Mouse (Mus musculus) CD4-positive helper T cell, adult 2 months (primary cell): ENCODE results near the gene Clcn6.

Experiments
- DNase-seq: peaks from one replicate; pipeline ENCODE4 v3.0.0-alpha.2; 2012; ENCODE audit warnings: low read depth, missing footprints, low spot score

Clcn6 gene

DNA sequence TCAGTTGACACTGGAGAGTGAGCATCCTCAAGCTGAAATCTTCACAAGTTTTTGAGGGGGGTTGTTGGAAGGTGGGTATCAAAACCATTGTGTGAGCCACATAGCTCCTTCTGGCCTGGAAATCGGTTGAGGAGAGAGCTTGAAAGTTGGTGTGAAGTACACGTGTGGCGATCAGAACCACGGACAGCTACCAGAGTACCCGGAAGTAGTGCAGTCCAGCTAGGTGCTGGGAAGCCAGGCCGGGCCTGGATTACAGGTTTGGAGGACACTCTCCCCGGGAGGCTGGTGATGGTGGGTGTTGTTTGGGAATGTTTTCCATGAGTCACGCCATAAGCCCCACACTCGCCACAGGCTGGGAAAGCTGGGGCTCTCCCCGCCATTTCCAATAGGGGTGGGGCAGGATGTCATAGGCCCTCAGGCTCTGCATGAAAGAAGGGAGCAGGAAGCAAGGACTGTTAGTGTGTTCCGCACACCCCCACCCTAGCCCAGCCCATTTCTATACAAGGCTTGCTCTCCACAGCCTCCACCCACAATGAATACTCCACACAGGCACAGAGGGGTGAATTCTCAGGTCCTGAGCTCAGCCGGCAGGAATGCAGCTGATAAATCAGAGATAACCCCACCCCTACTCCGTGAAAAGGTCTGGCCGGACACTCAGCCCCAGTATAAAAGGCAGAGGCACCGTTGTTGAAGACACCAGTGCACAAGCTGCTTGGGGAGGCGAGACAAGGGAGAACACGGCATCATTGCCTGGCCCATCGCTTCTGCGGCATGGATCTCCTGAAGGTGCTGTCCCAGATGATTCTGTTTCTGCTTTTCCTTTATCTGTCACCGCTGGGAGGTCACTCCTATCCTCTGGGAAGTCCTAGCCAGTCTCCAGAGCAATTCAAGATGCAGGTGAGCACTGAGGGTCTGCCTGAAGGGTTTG is 53.2 kb downstream of the Clcn6 start, which contains the start of gene Nppb:
TSS of gene Nppb (plus strand) at position 584 of the 928 bp plus-strand sequence.
- peak; percentile 9 for DNase-seq

DNA sequence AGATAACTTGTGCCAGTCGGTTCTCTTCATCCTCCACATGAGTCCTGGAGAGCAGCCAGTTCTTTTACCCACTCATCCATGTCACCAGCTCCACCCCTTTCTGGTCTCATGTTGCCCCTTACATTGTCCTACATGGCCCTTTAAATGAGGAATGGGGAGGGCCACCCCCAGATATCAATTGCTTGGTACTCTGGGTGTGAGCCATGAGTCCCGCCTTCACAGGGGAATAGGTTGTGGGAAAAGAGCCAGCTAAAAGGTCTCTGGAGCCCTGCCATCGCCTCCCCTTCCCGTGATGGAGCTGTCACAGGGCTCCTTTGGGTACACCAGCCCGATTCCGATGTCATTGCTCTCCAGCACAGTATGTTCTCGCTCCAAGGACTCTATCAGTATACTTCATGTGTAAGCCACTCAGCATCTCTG is 59.2 kb downstream of the Clcn6 start:
- no peak for DNase-seq

DNA sequence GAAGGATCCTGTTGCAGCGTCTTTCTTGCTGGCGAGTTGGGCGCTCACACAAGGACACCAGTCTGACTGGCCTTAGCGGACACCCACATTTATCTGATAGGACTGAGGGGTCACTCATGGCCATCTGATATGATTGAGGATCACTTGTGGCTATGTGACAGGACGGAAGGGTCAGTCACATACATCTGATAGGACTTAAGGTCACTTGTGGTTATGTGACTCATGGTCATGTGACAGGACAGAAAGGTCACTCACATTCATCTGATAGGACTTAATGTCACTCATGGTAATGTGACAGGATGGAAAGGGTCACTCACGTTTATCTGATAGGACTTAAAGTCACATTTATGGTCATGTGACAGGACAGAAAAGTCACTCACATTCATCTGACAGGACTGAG is 60.2 kb downstream of the Clcn6 start:
- no peak for DNase-seq

DNA sequence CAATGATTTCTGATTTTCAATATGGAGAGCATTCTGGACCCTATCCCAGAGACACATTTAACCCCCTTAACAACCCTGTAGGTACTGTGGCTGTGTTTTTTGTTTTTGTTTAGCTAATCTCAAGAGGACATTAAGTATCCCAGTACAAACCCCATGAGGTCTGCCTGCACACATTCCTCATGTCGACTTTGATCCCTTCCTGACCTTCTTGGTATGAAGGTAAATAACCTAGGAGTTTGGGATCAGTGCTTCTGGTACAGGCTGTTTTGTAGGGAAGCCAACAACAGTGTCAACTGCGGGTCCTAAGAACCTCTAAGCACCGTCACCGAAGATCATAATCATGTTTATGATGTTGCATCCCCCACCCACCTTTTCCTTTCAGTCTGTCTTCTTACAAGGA is 60.9 kb downstream of the Clcn6 start:
- DNase-seq, result peak; percentile 19

DNA sequence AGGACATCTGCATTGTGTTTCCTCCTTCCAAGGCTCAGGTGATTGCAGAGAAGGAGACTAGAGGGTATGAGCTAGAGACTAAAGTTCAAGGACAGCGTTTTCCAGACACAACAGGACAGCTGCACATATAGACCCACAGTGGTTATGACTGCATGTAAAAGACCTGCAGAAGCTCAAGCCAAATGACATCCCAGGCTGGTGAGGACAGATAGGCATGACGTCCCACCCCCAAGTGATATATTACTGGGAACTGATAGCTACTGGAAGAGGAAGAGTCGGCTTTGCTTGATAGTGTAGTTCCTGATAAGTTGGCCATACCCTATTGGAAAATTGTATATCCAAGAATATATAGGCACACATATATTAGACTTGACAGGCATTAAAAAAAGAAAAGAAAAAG is 62.4 kb downstream of the Clcn6 start:
- no peak for DNase-seq

DNA sequence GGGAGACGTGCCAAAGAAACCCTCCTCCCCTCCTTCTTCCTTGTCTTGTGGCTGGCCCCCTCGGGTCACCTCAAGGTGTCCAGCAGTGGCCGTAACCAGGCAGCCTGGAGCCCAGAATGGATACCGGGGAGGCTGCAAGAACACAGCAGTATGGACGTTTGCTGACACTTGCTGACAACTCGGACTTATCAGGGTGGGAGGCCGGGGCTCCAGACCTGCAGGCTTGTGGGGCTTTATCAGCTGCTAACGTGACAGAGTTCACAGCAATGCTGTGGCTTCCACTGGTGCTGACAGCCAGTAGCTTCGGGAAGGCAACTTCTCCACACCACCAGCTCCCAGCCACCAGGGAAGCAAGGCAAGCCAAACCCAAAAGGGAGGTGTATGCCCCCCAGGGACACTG is 69.3 kb downstream of the Clcn6 start:
- DNase-seq, result no peak

DNA sequence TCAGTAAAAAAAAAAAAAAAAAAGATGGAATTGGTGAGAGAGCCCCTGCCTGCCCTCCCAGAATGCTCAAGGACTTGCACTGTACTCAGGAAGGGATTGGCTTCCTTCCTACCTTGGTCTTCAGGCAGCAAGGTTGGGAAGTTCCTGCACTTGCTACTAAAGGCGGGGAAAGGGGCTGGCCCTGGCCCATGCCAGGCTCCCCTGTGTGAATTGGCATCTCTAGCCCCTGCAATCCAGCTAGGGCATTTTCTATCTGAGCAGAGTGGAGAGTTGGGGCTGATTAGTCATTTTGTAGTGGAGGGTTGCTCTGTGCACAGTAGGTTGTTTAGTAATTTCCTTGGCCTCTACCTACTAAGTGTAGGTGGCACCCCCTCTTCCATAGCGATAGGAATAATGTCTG is 69.8 kb downstream of the Clcn6 start:
- DNase-seq, result no peak

DNA sequence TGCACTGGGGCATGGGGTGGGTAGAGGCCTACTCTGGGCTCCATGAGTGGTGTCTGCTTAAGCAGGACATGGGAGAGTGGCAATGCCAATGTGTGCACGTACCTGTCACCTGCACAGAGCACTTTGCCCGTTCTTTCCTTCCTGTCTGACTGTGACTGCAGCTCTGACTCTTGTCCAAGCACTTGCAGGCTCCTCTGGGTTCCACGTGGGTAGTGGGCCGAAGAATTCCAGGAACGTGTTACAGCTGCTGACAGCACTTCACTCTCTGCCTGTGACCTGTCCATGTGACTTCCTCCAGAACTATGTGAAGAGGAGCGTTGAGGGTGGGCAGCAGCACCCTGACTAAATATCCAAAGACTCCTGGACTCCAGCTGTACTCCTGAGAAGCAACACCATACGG is 72.9 kb downstream of the Clcn6 start:
- DNase-seq, result no peak

DNA sequence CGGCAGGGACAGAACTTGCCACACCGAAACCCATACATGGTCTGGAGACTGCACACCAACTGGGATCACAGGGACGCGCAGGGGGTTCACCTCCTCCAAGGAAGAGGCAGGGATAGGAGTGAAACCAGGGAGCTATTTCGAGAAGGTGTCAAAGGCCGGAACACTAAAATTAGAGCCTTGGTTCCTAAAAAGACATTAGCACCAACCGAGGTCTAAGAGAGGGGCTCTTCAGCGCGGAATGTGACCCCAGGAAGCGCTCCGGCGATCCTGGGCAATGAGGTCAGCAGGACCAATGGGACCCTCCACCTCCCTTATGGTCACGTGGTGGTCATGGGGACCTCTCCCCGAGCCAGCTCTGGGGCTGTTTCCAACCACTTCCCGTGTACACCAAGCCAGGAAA is 75.0 kb downstream of the Clcn6 start:
- DNase-seq, result no peak

DNA sequence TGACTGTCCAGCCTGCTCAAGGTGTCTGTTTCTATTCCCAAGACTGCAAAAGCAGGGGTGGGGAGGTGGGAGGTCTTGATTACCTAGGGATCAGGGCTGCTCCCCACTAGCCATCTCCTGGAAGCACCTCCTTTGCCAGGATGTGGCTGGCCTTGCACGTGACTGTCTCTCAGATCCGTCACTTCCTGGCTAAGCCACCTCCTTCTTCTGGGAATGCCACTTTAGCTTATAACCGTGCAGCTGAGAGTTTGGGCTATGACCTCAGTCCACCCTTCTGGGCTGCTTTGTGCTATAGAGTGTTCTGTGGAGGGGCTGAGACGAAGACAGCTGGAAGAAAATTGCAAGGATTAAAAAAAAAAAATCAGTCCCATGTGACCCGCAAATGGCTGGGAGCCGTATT is 75.8 kb downstream of the Clcn6 start:
- no peak for DNase-seq

DNA sequence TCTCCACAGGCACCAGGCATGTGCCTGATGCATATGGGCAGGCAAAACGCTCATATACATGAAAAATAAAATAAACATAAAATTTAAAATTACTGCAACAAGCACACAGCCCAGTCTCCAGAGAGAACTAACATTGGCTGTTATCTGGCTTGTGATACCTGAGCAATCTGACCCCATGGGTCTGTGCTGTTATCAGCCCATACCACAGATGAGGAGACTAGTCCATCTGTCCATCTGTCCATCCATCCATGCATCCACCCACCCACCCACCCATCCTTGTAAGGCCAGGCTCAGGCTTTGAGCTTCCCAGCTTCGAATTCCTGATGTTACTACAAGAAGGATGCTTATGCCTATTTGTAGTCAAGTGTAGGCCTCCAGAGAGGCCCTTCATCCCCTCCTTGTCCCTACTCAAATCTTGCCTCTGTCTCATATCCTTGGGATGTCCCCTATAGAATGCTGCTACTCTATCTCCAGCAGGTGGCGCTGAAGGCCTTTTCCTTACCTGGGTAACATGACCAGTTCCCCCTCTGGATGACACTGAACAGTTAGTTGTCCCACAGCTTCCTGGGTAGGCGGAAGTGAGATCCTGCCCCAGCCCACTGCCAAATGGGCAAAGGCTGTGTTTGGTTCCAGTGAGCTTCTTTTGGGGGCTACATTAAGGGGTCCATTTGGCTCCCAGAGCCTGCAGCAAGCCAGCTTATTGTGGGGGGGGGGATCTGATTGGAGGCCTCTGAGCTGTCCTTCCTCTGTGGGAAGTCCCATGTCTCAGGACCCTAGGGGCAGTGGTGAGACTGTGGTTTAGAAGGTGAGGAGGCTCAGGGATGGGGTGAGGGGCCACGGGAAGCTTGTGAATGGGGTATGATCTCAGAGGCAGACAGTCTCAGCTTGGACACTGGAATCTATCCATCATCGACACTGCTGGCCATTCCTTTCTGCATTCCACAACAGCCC is 78.5 kb downstream of the Clcn6 start:
- peak; percentile 69 for DNase-seq

DNA sequence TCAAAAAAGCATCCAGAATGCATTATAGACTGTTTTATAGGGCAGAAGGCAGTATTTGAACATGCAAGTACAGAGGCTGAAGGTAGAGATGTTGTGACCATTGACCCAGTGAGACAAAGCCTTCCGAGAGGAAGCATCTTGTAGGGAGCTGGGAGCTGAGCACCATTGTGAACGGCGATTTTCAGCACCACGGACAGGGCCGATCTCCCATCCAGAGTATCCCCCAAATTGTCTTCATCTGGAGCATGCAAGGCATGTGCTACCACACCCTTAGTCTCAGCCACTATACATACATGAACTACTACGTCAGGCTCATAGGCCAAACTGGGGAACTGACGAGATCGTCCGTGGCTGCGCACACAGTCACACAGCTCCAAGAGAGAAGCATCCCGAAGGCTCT is 81.5 kb downstream of the Clcn6 start:
- no peak for DNase-seq
